Mouse (Mus musculus) forelimb bud, embryonic 11.5 days (tissue): ENCODE measurements around the gene Slc35e3.

Experiments used
- DNase-seq: peaks from one replicate; pipeline ENCODE4 v3.0.0-alpha.2; 2012; ENCODE audit warnings: low read depth, low spot score

Gene Slc35e3

DNA sequence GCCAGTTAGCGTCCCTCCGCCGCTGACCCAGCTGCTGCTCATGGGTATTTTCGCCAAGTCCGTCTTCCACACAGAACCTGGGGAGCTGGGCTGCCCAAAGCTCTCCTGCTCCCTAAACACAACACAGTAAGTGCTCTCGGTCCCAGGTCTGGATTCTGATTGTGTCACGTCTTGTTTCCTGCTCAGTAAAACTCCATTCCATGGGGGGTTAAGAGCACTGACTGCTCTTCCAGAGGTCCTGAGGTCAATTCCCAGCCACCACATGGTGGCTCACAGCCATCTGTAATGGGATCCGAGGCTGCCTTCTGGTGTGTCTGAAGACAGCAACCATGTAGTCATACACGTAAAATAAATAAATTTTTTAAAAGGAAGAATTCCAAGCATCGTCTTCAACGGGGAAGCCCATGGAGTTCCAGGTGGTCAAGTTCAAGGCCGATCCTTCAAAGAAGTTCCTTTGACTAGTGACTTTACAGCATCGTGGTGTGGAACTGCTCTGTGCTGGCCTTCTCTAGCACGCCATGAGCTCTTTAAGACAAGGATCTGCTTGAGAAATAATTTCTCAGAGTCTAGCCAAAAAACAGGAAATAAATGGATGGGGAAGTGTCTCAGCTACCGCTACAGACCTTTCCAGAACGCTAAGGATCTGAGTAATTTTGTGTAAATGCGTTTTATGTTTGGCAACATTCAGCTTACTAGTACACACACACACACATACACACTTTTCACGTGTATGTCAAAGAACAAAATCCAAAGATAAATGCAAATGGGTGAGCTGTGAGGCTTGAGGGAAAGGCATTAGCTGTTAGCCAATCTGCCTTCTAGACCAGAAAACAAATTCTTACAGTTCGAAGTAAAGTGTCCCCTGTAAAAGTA is 61.6 kb downstream of the Slc35e3 start:
- DNase-seq, result no peak

DNA sequence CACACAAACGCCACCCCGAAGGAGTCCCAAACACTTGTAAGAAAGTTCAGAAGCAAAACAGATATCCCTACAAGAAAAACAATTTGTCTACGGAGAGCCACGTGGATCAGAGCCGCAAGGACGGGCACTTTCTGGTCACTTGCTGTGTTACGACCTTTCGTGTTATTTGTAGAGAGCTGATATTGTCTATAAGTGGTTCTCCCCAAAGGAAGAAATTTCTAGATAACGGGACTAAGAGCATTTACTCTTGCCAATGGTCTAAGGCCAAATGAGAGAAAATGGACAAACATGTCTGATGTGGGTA is 62.5 kb downstream of the Slc35e3 start:
- no peak for DNase-seq
